Mouse (Mus musculus) MEL (cell line): Measurements from ENCODE around the gene Aplf. TPM values are rescaled to one million over a fixed set of nuclear protein-coding genes. Genes with fewer than 3 reads are reported as not detected.
A peak's percentile ranks its signal among the peaks of the same experiment; 100 is the strongest.

Experiments used
- DNase-seq: peaks from one replicate; pipeline ENCODE4 v3.0.0; 2011; ENCODE audit warnings: low read depth, low spot score
- H3K27ac ChIP-seq: 2 replicates; pipeline ENCODE4 v1.5.1; 2012; ENCODE audit warnings: low read depth, mild to moderate bottlenecking, control low read depth, low read length, moderate library complexity; ENCODE audit not compliant: control insufficient read depth
- H3K27me3 ChIP-seq, 2 experiments: fragments of 150-350 bp in 1 of 2; sonication (generic) in 1 of 2; 2 replicates each; pipeline ENCODE4 v1.6.1; 2012; ENCODE audit warnings: low read length in 2 of 2, mild to moderate bottlenecking in 2 of 2, improper control_type of control experiment in 1 of 2, moderate library complexity in 1 of 2; ENCODE audit not compliant: insufficient read depth in 2 of 2, control insufficient read depth in 1 of 2
- H3K36me3 ChIP-seq, 2 experiments: 2 replicates each; pipeline ENCODE4 v1.6.1; 2012 to 2014; ENCODE audit warnings: low read length in 2 of 2, improper control_type of control experiment in 1 of 2, inconsistent platforms in 1 of 2, mild to moderate bottlenecking in 1 of 2; ENCODE audit not compliant: insufficient read depth in 2 of 2, control insufficient read depth in 1 of 2
- H3K4me1 ChIP-seq, 2 experiments: fragments of 150-350 bp in 1 of 2; sonication (generic) in 1 of 2; 2 replicates each; pipeline ENCODE4 v1.6.1; 2012; ENCODE audit warnings: low read length in 2 of 2, improper control_type of control experiment in 1 of 2, mild to moderate bottlenecking in 1 of 2; ENCODE audit not compliant: insufficient read depth in 2 of 2, control insufficient read depth in 1 of 2
- H3K4me3 ChIP-seq, 2 experiments: fragments of 150-350 bp in 1 of 2; sonication (generic) in 1 of 2; 2 replicates each; pipeline ENCODE4 v1.5.1; 2012; ENCODE audit warnings: low read depth in 2 of 2, low read length in 2 of 2, mild to moderate bottlenecking in 2 of 2, moderate library complexity in 2 of 2, control low read depth in 1 of 2, improper control_type of control experiment in 1 of 2; ENCODE audit not compliant: control insufficient read depth in 1 of 2, insufficient read depth in 1 of 2
- H3K79me2 ChIP-seq: 2 replicates; pipeline ENCODE4 v1.6.1; 2012; ENCODE audit warnings: mild to moderate bottlenecking, low read length, moderate library complexity; ENCODE audit not compliant: control insufficient read depth, poor library complexity, insufficient read depth
- H3K9ac ChIP-seq: 2 replicates; pipeline ENCODE4 v1.6.1; 2012; ENCODE audit warnings: low read depth, mild to moderate bottlenecking, control low read depth, low read length, moderate library complexity; ENCODE audit not compliant: control insufficient read depth, poor library complexity, severe bottlenecking
- H3K9me3 ChIP-seq: fragments of 150-350 bp; sonication (generic); replicated peaks from 2 replicates; pipeline ENCODE4 v1.6.1; 2012; ENCODE audit warnings: mild to moderate bottlenecking, low read length, improper control_type of control experiment, moderate library complexity; ENCODE audit not compliant: insufficient read depth
- CHD1 ChIP-seq: IDR thresholded peaks from 2 replicates; pipeline ENCODE4 v1.6.1; 2012; ENCODE audit warnings: low read depth, mild to moderate bottlenecking, inconsistent platforms, low read length, improper control_type of control experiment
- E2F4 ChIP-seq: IDR thresholded peaks from 2 replicates; pipeline ENCODE4 v1.6.1; 2011; ENCODE audit warnings: low read depth, low read length, improper control_type of control experiment, borderline replicate concordance
- ELF1 ChIP-seq: IDR thresholded peaks from 2 replicates; pipeline ENCODE4 v1.6.1; 2014; ENCODE audit warnings: low read depth, mild to moderate bottlenecking, inconsistent platforms, low read length, improper control_type of control experiment, moderate library complexity
- GABPA ChIP-seq: IDR thresholded peaks from 2 replicates; pipeline ENCODE4 v1.6.1; 2012; ENCODE audit warnings: low read depth, mild to moderate bottlenecking, inconsistent platforms, low read length, improper control_type of control experiment, moderate library complexity
- JUND ChIP-seq: IDR thresholded peaks from 2 replicates; pipeline ENCODE4 v1.6.1; 2011; ENCODE audit warnings: low read depth, mild to moderate bottlenecking, improper control_type of control experiment, low read length
- KAT2A ChIP-seq: conservative IDR thresholded peaks from 2 replicates; pipeline ENCODE4 v1.6.1; 2012; ENCODE audit warnings: low read depth, low read length, improper control_type of control experiment, inconsistent platforms
- MAFK ChIP-seq: IDR thresholded peaks from 2 replicates; pipeline ENCODE4 v1.6.1; 2011; ENCODE audit warnings: low read depth, mild to moderate bottlenecking, low read length, improper control_type of control experiment, borderline replicate concordance
- MAZ ChIP-seq: IDR thresholded peaks from 2 replicates; pipeline ENCODE4 v1.6.1; 2012; ENCODE audit warnings: low read depth, mild to moderate bottlenecking, inconsistent platforms, low read length, improper control_type of control experiment
- MYB ChIP-seq: IDR thresholded peaks from 2 replicates; pipeline ENCODE4 v1.6.1; 2011; ENCODE audit warnings: mild to moderate bottlenecking, low read depth, low read length, improper control_type of control experiment
- MYC ChIP-seq: IDR thresholded peaks from 2 replicates; pipeline ENCODE4 v1.6.1; 2011; ENCODE audit warnings: low read depth, mild to moderate bottlenecking, low read length, improper control_type of control experiment, moderate library complexity
- POLR2A ChIP-seq, 2 experiments: IDR thresholded peaks; 2 replicates each; pipeline ENCODE4 v1.6.1; 2011 to 2012; ENCODE audit warnings: low read length in 2 of 2, mild to moderate bottlenecking in 2 of 2, control low read depth in 1 of 2, improper control_type of control experiment in 1 of 2, low read depth in 1 of 2, moderate library complexity in 1 of 2; ENCODE audit not compliant: control insufficient read depth in 1 of 2, insufficient read depth in 1 of 2, poor library complexity in 1 of 2
- POLR2AphosphoS2 ChIP-seq: IDR thresholded peaks from 2 replicates; pipeline ENCODE4 v1.6.1; 2011; ENCODE audit warnings: low read length, improper control_type of control experiment
- RAD21 ChIP-seq: IDR thresholded peaks from 2 replicates; pipeline ENCODE4 v1.6.1; 2011; ENCODE audit warnings: mild to moderate bottlenecking, low read depth, low read length, improper control_type of control experiment
- TBP ChIP-seq: IDR thresholded peaks from 2 replicates; pipeline ENCODE4 v1.8.0; 2011; ENCODE audit warnings: low read depth, low read length, improper control_type of control experiment
- TCF12 ChIP-seq: IDR thresholded peaks from 2 replicates; pipeline ENCODE4 v1.6.1; 2014; ENCODE audit warnings: low read depth, mild to moderate bottlenecking, inconsistent platforms, low read length, improper control_type of control experiment, moderate library complexity
- UBTF ChIP-seq: IDR thresholded peaks from 2 replicates; pipeline ENCODE4 v1.6.1; 2012; ENCODE audit warnings: low read depth, mild to moderate bottlenecking, inconsistent platforms, low read length, improper control_type of control experiment, moderate library complexity, borderline replicate concordance; ENCODE audit not compliant: insufficient read depth
- USF1 ChIP-seq: IDR thresholded peaks from 2 replicates; pipeline ENCODE4 v1.6.1; 2014; ENCODE audit warnings: low read depth, mild to moderate bottlenecking, inconsistent platforms, low read length, improper control_type of control experiment, moderate library complexity
- USF2 ChIP-seq, 2 experiments: IDR thresholded peaks; 2 replicates each; pipeline ENCODE4 v1.6.1; 2011 to 2012; ENCODE audit warnings: improper control_type of control experiment in 2 of 2, low read length in 2 of 2, borderline replicate concordance in 1 of 2, inconsistent platforms in 1 of 2, low read depth in 1 of 2, mild to moderate bottlenecking in 1 of 2; ENCODE audit not compliant: insufficient read depth in 1 of 2
- polyA plus RNA-seq, 2 experiments: library from polyadenylated mRNA; stranded (reverse) in 1 of 2; unstranded in 1 of 2; fragments of >175 nt in 1 of 2; fragments of >200 nt in 1 of 2; gene quantifications; 2 replicates each; pipeline versions ENCODE4 v1.2.1 to v1.2.4; 2012; ENCODE audit warnings: low replicate concordance in 2 of 2, low read depth in 1 of 2; ENCODE audit not compliant: insufficient read length in 2 of 2, insufficient read depth in 1 of 2, missing spikeins in 1 of 2
- total RNA-seq: library from RNA; depleted of rRNA; stranded (reverse); fragments of 300-350 nt; gene quantifications from 2 replicates; pipeline ENCODE4 v1.2.3, GENCODE M21; 2012

Aplf gene
- total and polyA plus RNA-seq, 3 experiments, result 12.6 to 20.3 TPM; not detected in 1

DNA sequence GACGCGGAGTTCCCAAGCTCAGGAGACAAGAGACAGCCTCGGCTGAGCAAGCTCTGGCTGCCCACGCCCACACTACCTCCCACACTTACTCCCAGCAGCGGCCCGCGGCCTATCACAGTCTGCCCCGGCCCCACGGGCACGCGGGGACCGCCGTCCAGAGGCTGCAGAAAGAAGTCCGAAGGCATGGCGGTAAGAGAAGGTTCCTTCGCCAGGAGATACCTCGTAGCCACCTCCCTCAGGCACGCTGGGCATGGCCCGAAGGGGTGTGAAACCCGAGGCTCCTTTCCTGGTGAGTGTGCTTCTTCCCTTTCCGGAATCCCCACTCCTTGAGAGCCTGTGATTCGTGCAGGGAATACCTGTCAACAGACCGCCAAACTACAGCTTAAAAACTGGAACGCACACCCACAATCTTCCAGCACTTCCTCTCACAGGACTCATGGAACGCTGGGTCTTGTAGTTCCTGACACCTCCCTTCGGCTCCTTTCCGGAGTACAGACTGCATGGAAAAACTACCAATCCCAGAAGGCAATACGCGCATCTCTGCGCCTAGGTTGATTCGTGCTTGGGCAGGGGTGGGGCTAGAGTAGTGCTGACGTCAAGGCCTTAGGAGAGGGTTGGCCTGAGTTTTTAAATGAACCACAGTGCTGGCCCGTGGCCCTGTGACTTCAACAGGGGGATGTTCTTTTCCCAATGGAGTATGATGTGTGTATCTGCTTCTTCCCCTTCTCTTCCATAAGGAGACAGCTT is at the start of gene Aplf (continued):
- TF ChIP-seq JUND (no peak), TCF12 (peak; percentile 54; the same call in 1 of the 2 replicates), RAD21 (no peak), KAT2A (peak; percentile 95)

DNA sequence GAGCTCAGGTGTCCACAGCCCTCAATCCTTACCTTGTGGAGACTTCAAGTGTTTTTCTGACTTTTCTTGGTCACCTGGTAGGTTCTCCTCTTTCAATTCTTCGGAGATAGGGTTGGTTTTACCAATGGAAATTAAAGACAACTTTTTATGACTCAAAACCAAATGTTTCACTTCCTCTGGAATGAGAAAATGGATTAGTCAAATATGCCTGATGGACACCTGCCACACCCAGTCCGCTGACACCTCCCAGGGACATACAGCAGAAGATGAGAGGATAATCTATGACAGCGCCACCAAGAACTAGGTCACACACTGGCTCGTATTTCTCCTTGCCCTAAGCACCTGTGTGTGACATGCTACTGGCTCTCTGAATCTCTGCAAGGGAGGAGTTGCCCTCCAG is 42.1 kb upstream of the Aplf start:
- no peak for DNase-seq
- no peak overlapping the region for H3K27ac ChIP-seq
- no peaks in the 10 kb centered on the region for H3K79me2 ChIP-seq
- peaks cover 9 to 13% of the 10 kb centered on the region in 2 experiments for H3K27me3 ChIP-seq
- H3K36me3 ChIP-seq, result no peaks in the 10 kb centered on the region
- no peak for TF ChIP-seq GABPA
- TF ChIP-seq MAFK, result no peak
- no peak overlapping the region for H3K4me3 ChIP-seq
- no peak overlapping the region for H3K9ac ChIP-seq
- H3K9me3 ChIP-seq, result no peaks in the 10 kb centered on the region
- no peaks in the 10 kb centered on the region for H3K4me1 ChIP-seq

GRCm38 (mm10) chr6:87712311-87712710 is 40.3 kb upstream of the Aplf start:
- H3K27ac ChIP-seq, result no peak overlapping the region
- TF ChIP-seq MYB, result no peak
- TF ChIP-seq UBTF, result no peak
- TF ChIP-seq CHD1, result no peak
- TF ChIP-seq MYC, result no peak
- no peak for TF ChIP-seq POLR2AphosphoS2
- no peak for TF ChIP-seq POLR2A (IDR thresholded peaks at IDR 0.05; ENCODE audit: control insufficient read depth in 1 of 2, insufficient read depth in 1 of 2, low read depth in 1 of 2, low read length in 2 of 2, poor library complexity in 1 of 2)
- TF ChIP-seq USF2 (IDR thresholded peaks at IDR 0.05; ENCODE audit: borderline replicate concordance in 1 of 2, insufficient read depth in 1 of 2, low read depth in 1 of 2, low read length in 2 of 2), result no peak
- TF ChIP-seq USF1, result no peak
- TF ChIP-seq E2F4, result no peak
- TF ChIP-seq ELF1, result no peak
- TF ChIP-seq TBP, result no peak
- no peak for TF ChIP-seq MAZ
- no peak for TF ChIP-seq RAD21
- H3K9me3 ChIP-seq, result no peaks in the 10 kb centered on the region
- no peaks in the 10 kb centered on the region for H3K4me1 ChIP-seq
- H3K36me3 ChIP-seq, result no peaks in the 10 kb centered on the region
- H3K79me2 ChIP-seq, result no peaks in the 10 kb centered on the region
- no peak overlapping the region for H3K9ac ChIP-seq
- H3K27me3 ChIP-seq, result peaks cover 13 to 14% of the 10 kb centered on the region in 2 experiments
- no peak for DNase-seq
- H3K4me3 ChIP-seq, result no peak overlapping the region
